Mouse (Mus musculus) thymus, adult 18-20 months (tissue): ENCODE data around the gene Gcnt2.
"Not testable (repeated sequence)": the region's sequence is repeated elsewhere in the genome, so short reads cannot be mapped to it uniquely, and the experiment has no call there.

ENCODE experiments used
- DNase-seq, 2 experiments: peaks; one replicate each; pipeline ENCODE4 v3.0.0; 2022; ENCODE audit warnings: mixed read lengths in 2 of 2

The Gcnt2 gene

DNA sequence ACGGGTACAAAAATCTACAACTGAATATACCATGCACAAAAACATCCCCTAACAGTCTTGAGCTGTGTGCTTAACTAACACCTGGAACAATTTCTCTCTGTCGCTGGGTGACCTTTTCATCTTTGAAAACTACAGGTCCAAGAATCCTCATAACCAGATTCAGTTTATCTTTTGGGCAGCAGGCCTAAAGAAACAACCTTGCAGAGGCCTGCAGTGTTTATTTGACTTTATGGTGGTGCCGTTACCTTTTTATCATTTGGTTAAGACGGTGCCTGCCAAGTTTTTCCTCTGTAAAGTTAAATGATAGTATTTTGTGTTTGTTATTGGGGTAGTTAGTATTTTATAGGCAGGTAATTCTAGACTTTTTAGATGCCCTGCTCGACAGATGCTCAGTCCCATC is 15.9 kb downstream of the Gcnt2 start:
- DNase-seq: no peak

DNA sequence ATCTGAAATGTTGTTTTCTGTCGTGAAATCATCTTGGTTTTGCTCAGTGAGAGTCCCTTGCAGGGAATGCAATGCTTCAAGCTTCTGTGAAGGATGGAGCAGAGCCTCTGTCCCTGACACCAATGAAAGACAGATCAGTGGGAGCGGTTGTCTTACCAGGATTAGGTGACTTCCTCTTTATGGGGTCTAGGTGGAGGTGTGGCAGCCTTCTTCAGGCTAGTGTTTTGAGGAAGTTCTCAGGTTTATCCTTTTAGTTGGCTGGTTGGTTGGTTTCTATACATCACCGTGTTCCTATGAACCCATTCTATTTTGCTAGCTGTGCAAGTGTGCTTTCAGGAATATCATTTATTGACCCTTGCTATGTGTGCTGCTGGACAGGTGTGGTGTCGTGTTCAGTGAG is 18.0 kb downstream of the Gcnt2 start:
- no peak for DNase-seq

DNA sequence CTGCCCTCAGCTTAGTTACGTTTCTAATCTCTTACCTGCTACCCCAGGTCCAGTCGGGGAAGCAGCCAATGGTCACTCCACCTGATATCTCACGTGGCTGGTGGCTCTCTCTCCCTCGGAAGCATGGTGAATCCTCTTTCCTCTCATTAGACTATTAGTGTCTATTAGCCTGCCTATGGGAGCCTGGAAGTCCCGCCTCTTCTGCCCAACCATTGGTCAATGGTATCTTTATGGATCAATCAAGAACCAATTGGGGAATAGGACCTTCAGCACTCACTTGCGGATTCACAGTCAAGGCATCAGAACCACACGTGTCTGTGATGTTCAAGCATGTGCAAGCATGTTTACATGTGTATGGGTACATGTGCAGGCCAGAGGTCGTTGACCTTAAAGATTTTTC is 21.0 kb downstream of the Gcnt2 start:
- DNase-seq: no peak

DNA sequence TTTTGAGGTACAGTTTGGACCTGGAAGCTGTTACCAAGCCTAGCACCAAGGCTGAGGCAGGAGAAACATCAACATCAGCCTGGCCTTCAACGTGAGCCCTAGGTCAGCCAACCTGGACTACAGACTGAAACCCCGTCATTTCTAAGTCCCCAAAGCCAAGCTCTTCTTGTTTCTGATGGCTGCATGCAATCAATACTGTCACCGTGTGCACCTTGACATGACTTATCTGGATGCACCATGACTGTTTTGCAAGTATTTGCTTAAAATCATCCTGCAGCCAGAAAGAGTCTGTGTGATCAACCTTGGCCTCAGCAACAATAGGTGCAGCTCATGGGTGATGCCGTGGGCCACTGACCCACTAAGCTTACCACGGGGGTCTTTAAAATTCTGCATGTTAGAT is 23.1 kb downstream of the Gcnt2 start:
- DNase-seq: no peak

DNA sequence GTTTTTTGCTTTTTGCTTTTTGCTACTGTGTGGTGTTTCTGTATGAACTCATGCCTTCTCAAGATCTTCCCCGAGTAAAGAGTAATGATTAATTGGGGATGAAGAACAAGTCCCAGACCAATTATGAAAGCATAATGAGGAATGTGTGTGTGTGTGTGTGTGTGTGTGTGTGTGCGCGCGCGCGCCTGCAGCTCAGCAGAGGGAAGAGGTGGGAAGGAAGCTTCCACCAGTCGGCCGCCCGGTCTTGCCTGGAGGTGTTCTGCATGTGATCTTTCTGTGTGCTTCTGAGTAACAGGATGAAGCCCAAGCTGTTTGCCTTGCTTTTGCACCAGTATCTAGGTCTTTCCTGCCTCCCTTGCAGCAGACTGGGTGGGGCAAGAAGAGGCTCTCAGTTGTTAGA is 24.3 kb downstream of the Gcnt2 start:
- no peak for DNase-seq

DNA sequence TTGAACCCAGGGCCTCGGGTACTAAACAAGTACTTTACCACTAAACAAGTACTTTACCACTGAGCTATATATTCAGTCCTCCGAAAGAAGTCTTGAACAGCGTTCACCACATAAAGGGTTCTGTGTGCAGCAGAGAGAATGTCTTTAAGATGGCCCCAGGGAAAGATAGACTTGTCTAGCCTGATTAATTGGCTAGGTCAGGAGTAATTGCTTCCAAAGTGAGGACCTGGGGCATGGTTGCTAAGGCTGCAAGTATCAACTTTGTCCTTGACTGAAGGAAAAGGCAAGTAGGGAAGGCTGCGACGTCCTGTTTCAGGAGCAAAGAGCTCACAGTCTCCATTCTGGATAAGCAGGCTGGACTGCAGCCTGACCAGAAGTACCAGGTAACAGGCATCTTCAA is 25.3 kb downstream of the Gcnt2 start:
- no peak for DNase-seq

DNA sequence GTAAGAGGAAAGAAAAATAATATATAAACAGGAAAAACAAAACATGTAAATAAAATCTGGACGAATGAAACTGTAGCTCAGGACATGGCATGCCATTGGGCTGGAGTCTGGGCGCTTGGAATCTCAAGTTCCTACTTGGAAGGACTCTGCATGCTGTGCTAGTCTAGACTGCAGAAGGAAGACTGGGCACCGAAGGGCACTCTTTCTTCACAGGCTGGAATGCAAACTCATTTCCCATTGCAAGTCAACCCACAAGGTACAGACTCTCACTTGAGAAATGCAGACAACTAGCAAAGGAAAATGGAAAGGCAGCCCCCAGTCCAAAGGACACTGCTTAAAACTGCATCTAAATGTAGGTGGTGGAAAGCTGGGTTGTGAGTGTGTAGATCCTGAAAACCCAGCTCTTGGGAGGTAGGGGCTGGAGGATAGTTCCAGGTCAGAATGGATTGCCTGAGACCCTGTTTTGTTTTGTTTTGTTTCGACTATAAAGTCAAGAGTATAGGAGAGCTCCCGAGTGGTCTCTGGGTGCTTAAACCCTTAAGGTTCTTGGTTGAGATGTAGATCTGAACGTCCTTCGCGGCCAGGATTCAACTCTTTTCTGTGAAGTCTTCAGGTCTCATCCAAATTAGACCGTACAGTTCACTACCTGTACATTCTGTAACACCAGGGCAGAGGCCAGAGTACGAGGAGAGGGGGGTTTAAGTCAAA is 26.5 kb downstream of the Gcnt2 start:
- no peak for DNase-seq

DNA sequence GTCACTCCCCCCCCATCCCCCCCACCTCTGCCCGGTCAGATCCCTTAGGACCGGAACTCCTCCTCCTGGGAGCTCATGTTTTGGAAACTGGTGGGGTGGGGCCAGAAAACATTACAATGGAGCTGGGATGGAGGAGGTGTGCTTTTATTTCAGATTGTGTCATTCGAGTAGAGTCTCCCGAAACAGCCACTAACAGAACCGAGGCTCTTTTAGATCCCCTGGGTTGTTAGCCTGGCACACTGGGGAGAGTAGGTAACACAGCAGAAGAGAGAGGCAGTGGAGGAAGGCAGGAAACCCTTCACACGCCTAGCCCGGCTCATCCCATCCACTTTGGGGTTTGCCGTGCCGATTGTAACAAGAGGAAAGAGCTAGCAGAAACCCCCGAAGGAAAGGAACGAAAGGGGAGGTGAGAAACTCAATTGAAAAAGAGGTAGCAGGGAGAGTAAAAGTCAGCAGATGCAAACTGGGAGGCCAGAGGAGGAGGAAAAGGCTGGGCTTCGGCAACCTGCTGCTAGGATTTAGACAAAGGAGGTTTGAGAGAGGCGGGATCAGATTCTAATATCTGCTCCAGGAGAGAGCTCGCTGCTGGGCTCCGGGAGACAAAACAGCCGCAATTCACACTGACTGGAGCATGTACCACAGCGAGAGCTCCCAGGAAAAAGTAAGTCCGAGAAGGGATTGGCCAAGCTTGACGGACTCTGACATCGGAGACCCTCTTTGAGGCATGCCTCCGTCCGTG is 27.3 kb downstream of the Gcnt2 start:
- DNase-seq: no peak

DNA sequence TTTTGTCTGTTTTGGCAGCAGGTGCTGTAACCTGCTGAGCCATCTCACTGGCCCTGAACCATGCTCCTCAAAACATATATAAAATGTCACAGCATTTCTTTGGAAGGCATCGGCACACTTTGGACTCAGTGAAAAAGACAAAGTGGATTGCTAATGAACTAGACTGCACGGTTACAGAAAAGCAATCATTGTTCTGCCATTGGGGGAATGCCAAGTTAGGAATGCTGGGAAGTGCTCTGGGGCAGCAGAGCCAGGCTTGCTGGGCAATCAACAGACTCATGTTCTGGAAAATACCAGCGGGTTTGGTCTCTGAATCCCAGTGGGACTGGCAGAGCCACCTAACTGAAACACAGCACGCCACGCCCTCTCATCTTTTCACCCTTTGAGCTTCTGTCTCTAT is 31.0 kb downstream of the Gcnt2 start:
- DNase-seq: no peak

DNA sequence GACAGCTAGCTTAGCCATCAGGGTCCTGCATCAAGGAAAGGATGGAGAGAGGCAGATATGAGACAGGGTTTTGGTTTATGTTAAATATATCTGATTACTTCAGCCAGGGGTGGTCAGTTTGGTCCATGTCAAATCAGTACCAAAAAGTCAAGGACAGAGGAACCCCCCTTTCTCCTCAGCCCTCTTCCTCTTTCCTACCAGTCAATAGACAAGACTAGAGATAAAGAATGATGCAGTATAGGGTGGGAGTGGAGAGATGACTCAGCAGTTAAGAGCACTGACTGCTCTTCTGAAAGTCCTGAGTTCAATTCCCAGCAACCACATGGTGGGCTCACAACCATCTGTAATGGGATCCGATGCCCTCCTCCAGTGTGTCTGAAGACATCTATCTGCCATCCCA is 31.8 kb downstream of the Gcnt2 start:
- not testable (repeated sequence) for DNase-seq

DNA sequence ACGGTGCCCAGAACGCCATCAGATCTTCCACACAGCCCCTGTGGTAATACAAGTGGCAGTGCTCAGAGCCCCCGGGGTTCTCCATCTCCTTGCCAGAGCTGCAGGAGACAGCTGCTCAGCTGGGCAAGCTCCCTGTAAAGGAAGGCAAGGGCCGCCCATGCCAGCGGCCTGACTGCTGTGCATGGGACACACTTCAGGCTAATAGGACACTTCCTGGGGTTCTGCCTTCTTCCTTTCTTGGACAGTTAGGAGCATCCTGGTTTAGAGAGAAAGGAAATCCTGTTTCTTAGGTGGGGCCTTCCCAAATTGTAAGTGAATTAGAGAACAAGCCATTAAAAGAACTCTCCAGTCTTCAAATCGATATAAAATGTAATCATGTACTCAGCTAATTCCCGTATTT is 32.5 kb downstream of the Gcnt2 start:
- no peak for DNase-seq

DNA sequence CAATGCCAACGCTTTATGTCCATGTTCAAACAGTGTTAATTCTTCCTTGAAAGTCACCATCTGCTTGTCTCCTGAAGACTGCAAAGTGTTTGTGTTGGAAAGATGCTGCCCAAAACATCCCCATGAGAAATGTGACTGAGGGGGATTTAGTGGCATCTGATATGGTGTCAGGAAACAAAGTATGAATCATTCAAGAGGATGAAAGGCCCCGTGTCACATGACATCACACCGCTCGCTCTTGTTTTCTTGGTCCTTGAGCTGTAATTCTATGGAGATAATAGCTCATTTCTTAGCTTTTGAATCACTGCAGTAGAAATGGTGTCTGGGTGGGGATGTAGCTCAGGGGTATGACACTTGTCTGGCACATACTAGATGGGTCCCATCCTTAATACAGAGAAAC is 33.0 kb downstream of the Gcnt2 start:
- no peak for DNase-seq

DNA sequence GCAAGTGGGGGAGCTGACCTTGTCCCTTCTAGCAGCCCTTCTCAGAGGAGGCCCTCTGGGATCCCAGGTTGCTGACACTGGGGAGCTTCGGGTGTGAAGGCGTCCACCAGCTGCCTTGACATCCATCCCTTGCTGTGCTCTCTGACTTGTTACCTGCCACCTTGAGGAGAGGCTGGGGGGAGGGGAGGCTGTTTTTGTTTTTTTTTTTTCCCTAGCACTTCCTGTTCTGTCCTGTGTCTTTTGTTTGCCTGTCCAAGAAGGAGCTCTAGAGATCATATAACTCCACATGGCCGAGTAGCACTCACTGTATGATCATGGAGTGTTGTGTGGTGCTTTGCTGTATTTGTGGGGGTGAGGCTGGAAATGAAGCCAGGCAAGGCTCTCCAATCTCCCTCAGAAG is 34.0 kb downstream of the Gcnt2 start:
- no peak for DNase-seq

DNA sequence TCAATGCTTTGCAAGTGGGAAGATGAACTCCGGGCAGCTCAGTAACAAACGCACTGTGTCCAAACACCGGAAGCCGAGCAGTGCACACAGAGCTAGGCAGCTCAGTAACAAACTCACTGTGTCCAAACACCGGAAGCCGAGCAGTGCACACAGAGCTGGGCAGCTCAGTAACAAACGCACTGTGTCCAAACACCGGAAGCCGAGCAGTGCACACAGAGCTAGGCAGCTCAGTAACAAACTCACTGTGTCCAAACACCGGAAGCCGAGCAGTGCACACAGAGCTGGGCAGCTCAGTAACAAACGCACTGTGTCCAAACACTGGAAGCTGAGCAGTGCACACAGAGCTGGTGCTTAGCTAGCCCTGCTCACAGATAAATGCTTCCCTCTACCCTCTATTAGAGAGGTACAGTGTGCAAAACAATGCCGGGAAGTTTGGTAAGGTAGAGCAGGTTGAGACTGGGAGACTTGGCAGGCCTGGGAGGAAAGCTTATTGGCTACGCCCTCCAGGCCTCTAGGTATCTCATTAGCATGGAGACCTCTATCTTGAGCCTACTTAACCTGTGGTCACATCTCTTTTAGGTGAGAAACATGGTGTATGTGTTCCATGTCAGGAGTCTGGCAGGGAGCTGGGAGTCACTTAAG is 38.6 kb downstream of the Gcnt2 start:
- DNase-seq: not testable (repeated sequence)

DNA sequence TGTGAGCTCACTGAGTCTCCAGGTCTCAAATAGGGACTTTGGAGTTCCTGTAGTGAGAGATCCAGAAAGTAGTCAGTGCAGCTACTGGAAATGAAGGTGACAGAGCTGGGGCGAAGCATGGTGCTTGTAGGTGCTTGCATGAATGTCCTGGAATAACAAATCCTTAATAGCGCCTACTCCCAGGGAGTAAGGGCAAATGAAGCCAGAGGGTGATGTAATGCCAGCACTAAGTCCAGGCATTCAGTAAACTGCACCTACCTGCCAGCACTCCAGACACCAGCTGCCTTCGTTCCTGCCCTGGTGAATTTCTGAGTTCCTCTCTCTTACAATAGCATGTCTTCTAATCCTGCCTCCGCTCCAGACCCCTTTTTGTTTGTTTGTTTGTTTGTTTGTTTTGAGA is 39.1 kb downstream of the Gcnt2 start:
- DNase-seq: no peak

DNA sequence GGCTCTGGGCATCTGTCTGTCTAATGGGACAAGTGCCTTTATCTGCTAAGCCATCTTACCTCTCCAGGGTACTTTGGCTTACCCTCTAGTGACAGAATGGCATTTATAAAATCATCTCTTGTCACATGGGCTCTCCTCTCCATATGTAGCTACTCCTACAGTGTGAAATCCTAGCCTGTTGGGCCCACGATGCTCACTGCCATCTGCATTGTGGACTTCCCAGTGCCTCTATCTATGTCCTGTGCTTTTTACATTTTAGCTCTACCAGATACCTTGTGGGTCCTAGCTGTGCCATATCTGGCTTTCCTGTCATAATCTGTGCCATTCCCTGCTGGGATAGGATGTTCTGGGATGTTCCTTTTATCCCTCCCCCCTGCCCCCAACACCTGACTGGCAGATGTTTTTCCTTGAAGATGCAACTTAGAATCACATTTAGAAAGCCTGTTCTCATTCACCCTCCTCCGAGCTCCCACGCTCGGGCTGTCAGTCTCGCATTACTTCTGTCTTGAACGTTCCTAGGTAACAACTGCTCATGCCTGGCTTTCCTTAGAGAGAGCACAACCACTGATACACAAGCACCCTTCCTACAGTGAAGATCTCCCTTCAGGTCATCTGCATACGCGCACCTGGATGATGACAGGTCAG is 39.9 kb downstream of the Gcnt2 start:
- no peak for DNase-seq

DNA sequence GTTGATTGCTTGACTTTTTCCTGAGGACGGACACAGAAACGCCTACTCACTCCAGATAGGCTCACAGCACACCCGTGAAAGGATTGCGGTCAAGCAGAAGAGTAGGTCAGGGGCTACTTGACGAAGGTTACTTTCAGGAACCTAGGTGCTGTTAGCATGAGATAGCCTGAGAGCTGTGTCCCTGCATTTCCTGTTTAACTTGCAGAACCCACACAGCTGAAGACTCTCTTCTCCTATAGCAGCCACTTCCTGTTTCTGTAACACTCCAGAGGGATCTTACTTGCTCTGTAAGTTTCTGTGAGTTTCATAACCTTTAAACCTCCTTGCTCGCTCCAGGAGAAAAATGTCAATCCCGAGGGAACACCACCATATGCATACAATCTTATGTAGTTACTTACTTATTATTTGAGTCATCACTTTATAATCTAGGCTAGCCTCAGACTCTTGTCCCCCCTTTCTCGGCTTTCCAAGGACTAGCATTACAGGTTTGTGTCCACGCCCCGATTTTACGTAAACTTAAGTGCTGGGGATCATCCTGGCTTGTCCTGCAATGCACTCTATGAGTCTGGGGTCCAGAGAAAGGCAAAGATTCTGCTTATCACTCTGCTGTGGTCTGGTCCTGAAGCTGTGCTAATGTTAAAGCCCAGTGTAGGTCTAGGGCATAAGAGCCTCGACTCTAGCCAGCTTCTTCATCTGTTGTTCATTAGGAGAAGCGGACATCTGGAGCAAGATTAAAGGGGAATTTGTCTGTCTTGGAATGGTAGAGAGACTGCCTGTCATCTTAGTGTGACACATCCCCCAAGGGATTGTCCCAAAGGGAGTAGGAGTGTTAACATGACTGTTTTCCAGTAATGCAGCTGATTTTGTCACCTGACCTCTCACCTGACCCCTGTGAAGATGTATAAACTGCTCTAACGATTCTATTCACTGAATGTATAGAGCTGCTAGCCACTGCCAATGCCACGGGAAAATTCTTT is 40.7 kb downstream of the Gcnt2 start:
- DNase-seq: no peak

DNA sequence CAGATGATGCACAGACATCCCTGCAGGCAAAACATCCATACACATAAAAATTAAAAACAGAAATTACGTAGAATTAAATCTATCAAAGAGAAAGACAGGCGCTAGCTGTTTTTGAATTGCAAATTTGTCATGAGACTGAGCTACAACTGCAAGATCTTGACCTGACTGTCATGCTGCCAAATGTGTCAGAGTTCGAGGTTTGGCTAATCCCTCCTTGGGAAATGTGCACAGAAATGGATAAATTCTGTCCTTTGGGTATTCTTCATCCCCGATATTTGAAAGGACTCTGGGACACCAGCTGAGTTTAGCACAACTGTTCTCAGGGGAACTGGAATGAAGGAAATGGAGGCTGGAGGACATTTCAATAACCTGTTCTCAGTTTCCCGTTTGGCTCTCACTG is 41.7 kb downstream of the Gcnt2 start:
- no peak for DNase-seq

DNA sequence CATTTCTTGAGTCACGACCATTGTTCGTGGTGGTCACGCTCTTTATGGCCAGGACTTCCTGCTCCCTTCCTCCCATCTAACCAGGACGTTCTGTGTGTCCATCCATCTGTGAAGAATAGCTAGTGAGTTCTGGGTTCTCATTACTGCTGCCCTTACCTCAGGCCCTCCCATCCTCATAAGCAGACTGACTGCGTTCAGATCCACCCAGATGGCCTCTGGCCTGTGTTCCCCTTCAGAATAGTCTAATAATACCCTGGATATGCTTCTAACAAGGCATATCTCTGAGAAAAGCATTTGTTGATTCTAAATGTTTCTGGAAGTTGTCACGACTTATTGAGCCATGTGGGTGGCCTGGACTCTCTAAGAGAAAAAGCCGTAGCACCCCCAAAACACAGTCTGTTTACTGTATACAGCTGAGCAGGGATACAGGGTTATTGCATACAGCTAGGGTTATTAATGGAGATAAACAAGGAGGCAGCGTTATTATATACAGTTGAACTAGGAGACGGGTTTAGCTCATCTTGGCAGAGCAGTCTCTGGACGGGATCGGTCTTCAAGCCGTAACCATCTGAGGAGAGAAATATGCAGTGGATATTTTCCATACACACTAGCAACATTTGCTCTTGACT is 42.4 kb downstream of the Gcnt2 start:
- no peak for DNase-seq

DNA sequence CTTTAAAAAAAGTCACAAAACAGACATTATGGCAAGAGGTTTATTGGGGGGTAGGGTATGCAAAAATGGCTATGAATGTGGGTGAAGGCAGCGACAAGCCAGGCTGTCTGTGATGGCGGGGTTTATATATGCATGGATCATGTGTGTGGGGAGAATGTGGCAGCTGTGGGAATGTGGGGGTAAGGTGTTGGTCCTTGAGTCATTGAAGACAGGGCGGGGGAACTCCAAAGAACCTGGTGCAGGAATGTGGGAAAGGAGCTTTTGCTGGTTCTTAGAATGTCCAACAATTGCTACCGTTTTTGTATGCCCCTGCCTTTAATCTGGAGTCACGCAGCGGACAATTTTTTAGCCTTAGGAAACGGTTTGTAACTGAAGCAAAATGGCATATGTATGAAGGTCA is 44.5 kb downstream of the Gcnt2 start:
- no peak for DNase-seq

DNA sequence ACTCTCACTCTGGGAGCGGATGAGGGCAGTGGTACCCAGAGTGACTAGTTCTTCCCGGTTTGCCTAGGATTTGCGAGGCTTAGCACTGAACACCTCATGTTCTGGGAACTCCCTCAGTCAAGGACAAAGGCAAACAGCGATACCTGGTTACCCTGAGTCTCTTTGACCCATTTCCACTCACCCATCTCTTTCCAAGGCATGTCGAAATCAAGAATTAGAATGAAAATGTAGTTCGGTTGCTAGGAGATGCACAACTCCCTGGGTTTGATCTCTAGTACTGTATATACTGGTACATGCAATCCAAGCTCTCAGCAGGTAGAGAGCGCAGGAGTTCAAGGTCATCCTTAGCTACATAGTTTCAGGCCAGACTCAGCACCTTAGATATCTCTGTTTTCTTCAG is 47.0 kb downstream of the Gcnt2 start:
- no peak for DNase-seq

DNA sequence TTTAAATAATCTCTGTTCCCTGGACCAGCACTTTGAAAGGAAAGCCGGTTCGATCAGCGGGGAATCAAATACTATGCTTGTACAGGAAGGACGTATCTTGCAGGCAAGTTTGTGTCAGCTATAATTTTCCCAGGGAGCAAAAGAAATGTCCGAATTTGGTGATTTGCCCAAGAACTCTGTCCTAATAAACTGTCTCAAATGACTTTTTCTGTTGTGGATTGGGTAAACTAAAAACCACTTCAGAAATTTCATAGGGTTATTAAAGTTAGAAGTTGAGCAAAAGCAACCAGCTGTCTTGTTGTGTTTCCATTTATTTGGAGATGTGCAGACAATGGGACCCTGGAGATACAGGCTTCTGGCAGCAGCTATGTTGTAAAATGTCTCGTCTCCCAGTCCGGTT is 47.7 kb downstream of the Gcnt2 start:
- no peak for DNase-seq
